ENCODE assay signal across 8 mouse cellular contexts in genomic region chr7:120982200-120982841, GRCm38 (mm10). TPM values are rescaled to one million over a fixed set of nuclear protein-coding genes. Genes with fewer than 3 reads are reported as not detected.
A peak's percentile ranks its signal among the peaks of the same experiment; 100 is the strongest.
DNase-seq lines count a peak whose midpoint lies in the region; ATAC-seq lines count a peak whose summit lies in the region.

Cdr2 (minus strand) TSS chr7:120982312.
Mfsd13b (plus strand) TSS chr7:120982509.

- no peaks in the 10 kb centered on the region for H3K27me3 ChIP-seq in heart, embryonic 14.5 days (ENCODE audit: control insufficient read depth, insufficient read depth, low read length)
- H3K27me3 ChIP-seq in liver, embryonic 13.5 days, result peaks cover under 1% of the 10 kb centered on the region; the same call in 1 of the 2 replicates
- no peaks in the 10 kb centered on the region for H3K27me3 ChIP-seq in stomach, embryonic 16.5 days (ENCODE audit: control insufficient read depth, insufficient read depth, low read length)

- H3K4me1 ChIP-seq in heart, embryonic 14.5 days (ENCODE audit: control insufficient read depth in 2 of 2, insufficient read depth in 2 of 2, low read length in 2 of 2), result peaks cover 2 to 12% of the 10 kb centered on the region in 2 experiments; a peak in 2 of 4 replicates
- H3K4me1 ChIP-seq in liver, embryonic 13.5 days (replicated peaks), result peaks cover 40% of the 10 kb centered on the region
- peaks cover 15% of the 10 kb centered on the region for H3K4me1 ChIP-seq in stomach, embryonic 16.5 days (ENCODE audit: control insufficient read depth, insufficient read depth, low read length)

- ATAC-seq in CD4-positive, CD25-positive, alpha-beta regulatory T cell, adult 4 months, result peak; percentile 97
- peak; percentile 95 for ATAC-seq in heart, embryonic 14.5 days (ENCODE audit: insufficient number of reproducible peaks, insufficient read depth, low FRiP score, low read depth)
- peak; percentile 87 for ATAC-seq in liver, embryonic 13.5 days (ENCODE audit: low read depth)
- peak; percentile 97 for ATAC-seq in stomach, embryonic 16.5 days (ENCODE audit: insufficient read depth, low FRiP score)

- no peaks in the 10 kb centered on the region for H3K9me3 ChIP-seq in heart, embryonic 14.5 days (ENCODE audit: control insufficient read depth, low read length)
- H3K9me3 ChIP-seq in liver, embryonic 13.5 days (replicated peaks), result no peaks in the 10 kb centered on the region
- no peaks in the 10 kb centered on the region for H3K9me3 ChIP-seq in stomach, embryonic 16.5 days (replicated peaks; ENCODE audit: control insufficient read depth, low read length)

- under 1% methylated on average over 46 of the region's 46 CpGs for WGBS in heart, embryonic 14.5 days
- WGBS in liver, embryonic 13.5 days (ENCODE audit: insufficient replicate concordance), result under 1% methylated on average over 46 of the region's 46 CpGs
- WGBS in stomach, embryonic 16.5 days, result under 1% methylated on average over 46 of the region's 46 CpGs

- H3K4me2 ChIP-seq in heart, embryonic 14.5 days (ENCODE audit: low read length), result peak within 1 kb of the TSS; percentile 95
- H3K4me2 ChIP-seq in liver, embryonic 13.5 days, result peak within 1 kb of the TSS; percentile 83
- H3K4me2 ChIP-seq in stomach, embryonic 16.5 days (ENCODE audit: low read depth, low read length), result peak within 1 kb of the TSS; percentile 76

- H3K4me3 ChIP-seq in heart, embryonic 14.5 days (ENCODE audit: control insufficient read depth in 1 of 2, insufficient read depth in 1 of 2, low read depth in 1 of 2, low read length in 2 of 2), result peak within 1 kb of the TSS; percentile 70 to 76
- H3K4me3 ChIP-seq in liver, embryonic 13.5 days (replicated peaks), result peak within 1 kb of the TSS; percentile 95
- H3K4me3 ChIP-seq in stomach, embryonic 16.5 days (replicated peaks; ENCODE audit: low read length), result peak within 1 kb of the TSS; percentile 62

- H3K27ac ChIP-seq in heart, embryonic 14.5 days (replicated peaks in 1 of 2; ENCODE audit: control insufficient read depth in 1 of 2, insufficient read depth in 1 of 2, low read depth in 2 of 2, low read length in 2 of 2), result peak within 1 kb of the TSS; percentile 40 to 77
- H3K27ac ChIP-seq in liver, embryonic 13.5 days, result peak within 1 kb of the TSS; percentile 98
- peak within 1 kb of the TSS; percentile 53 for H3K27ac ChIP-seq in stomach, embryonic 16.5 days (ENCODE audit: low read length)

- no peaks in the 10 kb centered on the region for H3K36me3 ChIP-seq in heart, embryonic 14.5 days (ENCODE audit: control insufficient read depth, insufficient read depth, low read length)
- peaks cover 12% of the 10 kb centered on the region for H3K36me3 ChIP-seq in liver, embryonic 13.5 days
- no peaks in the 10 kb centered on the region for H3K36me3 ChIP-seq in stomach, embryonic 16.5 days (ENCODE audit: control insufficient read depth, insufficient read depth, low read length)

- H3K9ac ChIP-seq in heart, embryonic 14.5 days (ENCODE audit: low read length), result peak within 1 kb of the TSS; percentile 91
- peak within 1 kb of the TSS; percentile 95 for H3K9ac ChIP-seq in liver, embryonic 13.5 days
- H3K9ac ChIP-seq in stomach, embryonic 16.5 days (ENCODE audit: low read length), result peak within 1 kb of the TSS; percentile 87

- DNase-seq in c-Kit-negative CD71-positive TER-119-positive erythroid progenitor cells, embryonic 14.5 days (ENCODE audit: low read depth, low spot score), result peak; percentile 99
- DNase-seq in fibroblast of lung, adult 2 months (ENCODE audit: low read depth), result peak; percentile 95
- peak; percentile 97 for DNase-seq in kidney, postnatal 14 days
- DNase-seq in liver, embryonic 13.5 days, result peak; percentile 98
- DNase-seq in neural tube, embryonic 10.5 days (ENCODE audit: extremely low spot score, low spot score), result peak; percentile 91

RNA-seq across cellular contexts. Expression of gene Cdr2, which starts in this region (rescaled TPM):
- polyA plus RNA-seq in CD4-positive, CD25-positive, alpha-beta regulatory T cell, adult 4 months (2017; shearing (Covaris generic)), result 1 to 10 TPM in 1 of 2 experiments, under 1 TPM in 1; 0.43 to 1.6 TPM
- polyA plus RNA-seq in heart, embryonic 14.5 days (2014; fragmentation: Nextera tagmentation; extraction: Ambion mirVana), result 12.8 and 13.8 TPM in 2 replicates
- polyA plus RNA-seq in liver, embryonic 13.5 days (2015; fragmentation: Nextera tagmentation; extraction: Ambion mirVana), result 38.1 and 39.1 TPM in 2 replicates
- polyA plus RNA-seq in stomach, embryonic 16.5 days (2015; fragmentation: Nextera tagmentation; extraction: Ambion mirVana), result 9.1 and 11.1 TPM in 2 replicates

RNA-seq across cellular contexts. Expression of gene Mfsd13b, which starts in this region (rescaled TPM):
- polyA plus RNA-seq in CD4-positive, CD25-positive, alpha-beta regulatory T cell, adult 4 months (2017; shearing (Covaris generic)), result not detected
- 0.22 TPM in 1 of 2 replicates, not detected in the other for polyA plus RNA-seq in heart, embryonic 14.5 days (2014; fragmentation: Nextera tagmentation; extraction: Ambion mirVana)
- polyA plus RNA-seq in liver, embryonic 13.5 days (2015; fragmentation: Nextera tagmentation; extraction: Ambion mirVana), result not detected in 2 replicates
- polyA plus RNA-seq in stomach, embryonic 16.5 days (2015; fragmentation: Nextera tagmentation; extraction: Ambion mirVana), result 0.34 and 0.45 TPM in 2 replicates

Comparison
In these comparisons a context has a peak if more than half of its experiments do, and no peak if none do; other contexts are left out.
1. Peak in every context shown above with its lines: DNase-seq, ATAC-seq, H3K4me3 ChIP-seq and H3K27ac ChIP-seq.